Mouse (Mus musculus) heart, adult 10 weeks (tissue): ENCODE results near the gene Cxcl15. TPM values are rescaled to one million over a fixed set of nuclear protein-coding genes. Genes with fewer than 3 reads are reported as not detected.

Source experiments
- polyA plus RNA-seq: library from polyadenylated mRNA; stranded (reverse); fragments of 350-450 nt; fragmentation: Illumina TruSeq; extraction: RNeasy Lipid Tissue Mini Kit (QIAGEN cat#74804); gene quantifications from one replicate; pipeline ENCODE4 v1.2.3, GENCODE M21; 2014; ENCODE audit warnings: low read depth, low replicate concordance

Gene Cxcl15
- not detected for polyA plus RNA-seq

DNA sequence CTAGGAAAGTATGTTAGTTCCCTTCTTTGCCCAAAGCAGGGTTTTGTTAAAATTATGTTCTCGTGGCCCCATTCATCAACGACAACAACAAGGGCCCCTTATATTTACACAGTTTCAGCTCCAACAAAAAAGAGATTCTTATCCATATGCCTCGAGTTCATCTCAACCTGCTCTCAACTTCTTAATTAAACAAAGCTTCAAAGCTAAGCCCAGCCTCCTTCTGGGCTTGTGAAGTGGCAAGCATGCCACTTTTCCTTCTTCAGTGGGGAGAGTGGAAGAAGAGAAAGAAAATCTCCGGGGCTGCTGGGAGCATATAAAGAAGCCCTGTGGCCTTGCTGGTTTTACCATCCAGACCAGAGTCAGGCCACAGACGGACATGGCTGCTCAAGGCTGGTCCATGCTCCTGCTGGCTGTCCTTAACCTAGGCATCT is at the start of gene Cxcl15:
Gene Cxcl15, plus strand, starts transcription at position 340 of the 431 bp plus-strand sequence.

DNA sequence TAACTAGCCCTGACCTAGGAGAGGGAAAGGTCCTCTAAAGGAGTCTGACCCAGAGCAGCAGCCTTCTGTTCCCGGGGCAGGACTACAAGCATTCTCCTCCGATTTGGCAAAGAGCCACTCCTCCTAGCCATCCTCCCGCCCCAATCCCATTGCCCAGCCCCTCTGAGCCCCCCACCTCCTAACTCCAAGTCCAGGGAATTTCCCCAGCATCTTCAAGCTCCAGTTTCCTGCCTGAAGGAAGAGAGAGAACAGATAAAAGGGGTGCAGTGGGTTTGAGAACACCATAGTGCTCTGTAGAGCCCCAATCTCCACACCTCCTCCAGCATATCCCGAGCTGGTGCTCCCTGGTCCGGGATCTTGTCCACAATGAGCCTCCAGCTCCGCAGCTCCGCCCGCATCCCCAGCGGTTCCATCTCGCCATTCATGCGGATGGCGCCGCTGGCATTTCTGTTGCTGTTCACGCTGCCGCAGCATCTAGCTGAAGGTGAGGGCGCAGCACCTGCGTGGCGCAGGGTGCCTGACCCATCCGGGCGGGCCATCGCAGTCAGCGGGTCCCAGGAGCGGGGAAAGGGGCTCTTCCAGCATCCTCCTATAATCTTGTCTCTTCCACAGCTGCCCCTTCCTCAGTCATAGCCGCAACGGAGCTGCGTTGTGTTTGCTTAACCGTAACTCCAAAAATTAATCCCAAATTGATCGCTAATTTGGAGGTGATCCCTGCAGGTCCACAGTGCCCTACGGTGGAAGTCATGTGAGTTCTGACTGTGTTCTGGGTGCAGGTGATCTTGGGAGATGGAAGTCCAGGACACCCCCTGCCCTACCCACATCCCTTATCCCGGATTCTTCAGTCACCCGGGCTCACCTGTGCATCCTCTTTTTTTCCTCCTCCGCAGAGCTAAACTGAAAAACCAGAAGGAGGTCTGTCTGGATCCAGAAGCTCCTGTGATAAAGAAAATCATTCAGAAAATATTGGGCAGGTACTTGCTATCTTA is 35.0 kb upstream of the Cxcl15 start, which contains the start of gene Cxcl5:
Gene Cxcl5, plus strand, starts transcription at position 284 of the 989 bp plus-strand sequence.

DNA sequence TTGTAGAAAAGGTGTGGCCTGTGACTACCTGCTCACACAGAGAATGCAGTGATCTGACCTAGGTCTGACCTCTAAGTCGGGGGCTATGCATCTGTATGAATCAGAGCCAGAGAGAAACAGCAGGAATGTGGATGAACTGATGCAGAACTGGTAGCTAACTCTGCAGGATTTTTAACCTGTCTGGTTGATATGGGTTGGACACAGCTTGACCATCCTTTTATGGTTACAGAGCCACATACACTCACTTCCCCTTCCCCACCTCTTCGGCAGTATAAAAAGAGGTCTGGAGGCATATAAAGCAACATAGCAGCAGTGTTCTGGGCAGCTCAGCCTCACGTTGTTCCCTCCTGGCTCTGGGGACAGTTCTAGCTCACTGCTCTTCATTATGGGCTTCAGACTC is 26.1 kb upstream of the Cxcl15 start, which contains the start of gene Ppbp:
Gene Ppbp, plus strand, starts transcription at position 301 of the 400 bp plus-strand sequence.

DNA sequence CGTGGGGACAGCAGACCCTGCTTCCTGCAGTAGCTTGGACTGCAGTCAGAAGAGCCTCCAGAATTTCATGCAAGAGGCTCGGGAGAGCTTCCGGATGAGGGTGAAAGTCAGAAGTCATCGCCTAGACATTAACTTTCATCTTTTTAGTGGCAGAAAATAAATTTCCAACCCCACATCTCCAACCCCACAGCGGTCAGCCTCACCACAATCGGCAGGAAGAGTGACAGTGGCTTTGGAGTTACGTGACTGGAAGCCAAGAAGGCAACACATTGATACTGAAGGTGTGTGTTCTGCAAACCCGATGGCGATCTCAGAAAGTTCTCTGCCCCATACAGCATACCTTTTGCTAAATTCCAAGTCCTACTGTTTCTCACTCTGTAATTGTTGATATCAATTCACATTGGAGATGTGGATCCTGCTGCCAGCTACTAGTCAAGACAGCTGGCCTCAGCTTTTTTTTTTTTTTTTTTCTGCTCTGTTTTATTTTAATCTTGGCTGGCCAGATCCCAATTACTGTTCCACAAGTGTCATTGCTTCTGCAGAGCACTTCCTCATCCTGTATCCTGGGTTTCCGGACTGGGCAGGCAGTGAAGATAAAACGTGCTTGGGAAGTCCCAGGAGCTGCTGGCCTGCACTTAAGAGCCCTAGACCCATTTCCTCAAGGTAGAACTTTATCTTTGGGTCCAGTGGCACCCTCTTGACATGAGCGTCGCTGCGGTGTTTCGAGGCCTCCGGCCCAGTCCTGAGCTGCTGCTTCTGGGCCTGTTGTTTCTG is 22.3 kb upstream of the Cxcl15 start, which contains the start of gene Pf4:
Gene Pf4, plus strand, starts transcription at position 556 of the 774 bp plus-strand sequence.

DNA sequence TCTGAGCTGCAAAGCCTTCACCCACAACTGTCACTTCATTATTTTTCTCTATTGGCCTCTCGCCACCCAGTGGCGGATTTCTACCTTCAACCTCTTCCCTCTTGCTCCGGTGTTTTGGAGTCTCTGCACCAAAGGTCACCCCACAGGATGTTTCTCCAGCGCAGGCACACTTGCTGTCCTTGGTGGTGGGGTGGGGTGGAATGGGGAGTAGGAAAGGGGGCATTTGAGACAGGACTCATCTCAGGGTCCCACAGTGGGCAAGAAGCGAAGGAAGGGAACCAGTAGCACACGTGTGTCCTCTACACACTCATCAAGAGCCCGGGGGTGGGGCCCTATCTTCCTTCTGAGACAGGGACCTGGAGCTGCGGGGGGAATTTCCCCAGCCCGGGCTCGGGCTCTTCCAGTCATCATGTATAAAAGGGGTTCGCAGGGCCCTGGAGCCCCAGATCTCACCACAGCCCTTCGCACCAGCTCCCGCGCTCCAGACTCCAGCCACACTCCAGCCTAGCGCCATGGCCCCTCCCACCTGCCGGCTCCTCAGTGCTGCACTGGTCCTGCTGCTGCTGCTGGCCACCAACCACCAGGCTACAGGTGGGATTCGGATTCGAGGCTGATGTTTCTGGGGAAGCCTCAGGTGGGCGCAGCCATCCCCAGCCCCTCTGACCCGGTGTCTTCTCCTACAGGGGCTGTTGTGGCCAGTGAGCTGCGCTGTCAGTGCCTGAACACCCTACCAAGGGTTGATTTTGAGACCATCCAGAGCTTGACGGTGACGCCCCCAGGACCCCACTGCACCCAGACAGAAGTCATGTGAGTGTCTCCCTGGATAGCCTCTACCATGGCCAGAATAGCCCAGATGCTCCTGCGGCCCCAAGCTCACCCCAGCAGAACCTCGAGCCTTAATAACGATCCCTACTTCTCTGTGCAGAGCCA is 8.4 kb upstream of the Cxcl15 start, which contains the start of gene Cxcl3:
Gene Cxcl3, plus strand, starts transcription at position 445 of the 930 bp plus-strand sequence.

Other genes starting within 250 kb of the Cxcl15 start
- not detected for gene 5830473C10Rik, start 233.4 kb upstream of the Cxcl15 start, polyA plus RNA-seq
- not detected for gene Rassf6, start 153.9 kb upstream of the Cxcl15 start, polyA plus RNA-seq
- 0.76 TPM for gene Cxcl5, start 35.2 kb upstream of the Cxcl15 start, polyA plus RNA-seq
- 1.6 TPM for gene Ppbp, start 26.0 kb upstream of the Cxcl15 start, polyA plus RNA-seq
- 45.2 TPM for gene Pf4, start 22.1 kb upstream of the Cxcl15 start, polyA plus RNA-seq
- not detected for gene Cxcl3, start 8.4 kb upstream of the Cxcl15 start, polyA plus RNA-seq
- 2.8 TPM for gene Cxcl1, start 96.7 kb downstream of the Cxcl15 start, polyA plus RNA-seq
- 1.3 TPM for gene Cxcl2, start 109.3 kb downstream of the Cxcl15 start, polyA plus RNA-seq
- 11.4 TPM for gene Mthfd2l, start 136.6 kb downstream of the Cxcl15 start, polyA plus RNA-seq
- not detected for gene Epgn, start 232.9 kb downstream of the Cxcl15 start, polyA plus RNA-seq